Mouse (Mus musculus) embryonic fibroblast, embryonic 13.5 days (primary cell): ENCODE measurements around the gene Pax4.

Experiments
- CTCF ChIP-seq: IDR thresholded peaks from 2 replicates; pipeline ENCODE4 v1.5.1; 2011; ENCODE audit warnings: mild to moderate bottlenecking, control low read depth, low read length, moderate library complexity, borderline replicate concordance; ENCODE audit not compliant: insufficient read depth
- POLR2A ChIP-seq: IDR thresholded peaks from 2 replicates; pipeline ENCODE4 v1.6.1; 2011; ENCODE audit warnings: low read depth, mild to moderate bottlenecking, control low read depth, low read length, moderate library complexity

GRCm38 (mm10) chr6:28429870-28430269 lies 19.3 kb downstream of the Pax4 start:
- TF ChIP-seq CTCF: no peak
- TF ChIP-seq POLR2A: no peak
